Comparison of ENCODE assay signal across 14 mouse cellular contexts in the genomic region with DNA sequence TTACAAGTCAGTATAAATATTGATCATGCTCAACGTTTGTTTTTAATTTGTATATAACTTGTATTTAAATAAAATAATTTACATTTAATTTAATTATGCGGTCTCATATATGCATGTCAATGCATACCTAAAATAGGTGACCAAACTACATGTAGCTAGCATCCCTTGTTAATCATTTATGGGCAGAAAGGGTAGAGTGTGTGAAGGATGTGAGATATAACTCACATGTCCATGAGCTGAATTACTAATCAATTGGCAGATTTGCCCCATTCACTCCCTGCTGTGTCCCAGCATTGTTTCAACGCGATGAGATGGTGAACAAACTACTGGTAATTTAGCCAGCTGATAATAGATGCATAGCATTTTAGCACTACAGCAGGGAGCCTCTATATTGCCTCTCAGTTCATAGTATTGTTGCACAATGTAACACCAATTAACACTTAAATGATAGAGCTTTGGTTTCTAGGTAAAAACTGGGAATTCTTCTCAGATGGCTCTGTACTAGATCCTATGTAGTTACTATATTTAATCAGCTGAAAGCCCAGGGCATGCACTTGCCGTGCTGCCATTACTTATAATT.
"Had no signal": no experiment of that assay in that cellular context is flagged by ENCODE, and none has a peak within 500 bp of the region (broad histone marks: within the 10 kb centered on the region; RNA-seq: fewer than 3 reads in every experiment).

No protein-coding gene starts in this region.

- H3K4me1 ChIP-seq: kidney, embryonic 15.5 days; limb, embryonic 12.5 days; liver, embryonic 13.5 days; lung, embryonic 15.5 days; megakaryocyte, embryonic 14.5 days had no signal

- ATAC-seq: liver, postnatal 0 days; midbrain, embryonic 16.5 days had no signal

- H3K36me3 ChIP-seq: kidney, embryonic 15.5 days; limb, embryonic 12.5 days; liver, embryonic 13.5 days; lung, embryonic 15.5 days had no signal

- H3K27ac ChIP-seq: kidney, embryonic 15.5 days; limb, embryonic 12.5 days; liver, embryonic 13.5 days; lung, embryonic 15.5 days; macrophage; stomach, postnatal 0 days had no signal

- H3K9ac ChIP-seq: kidney, embryonic 15.5 days; limb, embryonic 12.5 days; liver, embryonic 13.5 days; liver, postnatal 0 days; lung, embryonic 15.5 days had no signal

- DNase-seq: kidney, postnatal 25 days; liver; liver, embryonic 13.5 days; liver, postnatal 0 days; lung, postnatal 14 days; thymus, postnatal 14 days had no signal

- H3K4me2 ChIP-seq: kidney, embryonic 15.5 days; limb, embryonic 12.5 days; liver, embryonic 13.5 days; lung, embryonic 15.5 days; midbrain, embryonic 11.5 days had no signal

- H3K27me3 ChIP-seq: kidney, embryonic 15.5 days; limb, embryonic 12.5 days; liver, embryonic 13.5 days; lung, embryonic 15.5 days; megakaryocyte, embryonic 14.5 days had no signal

- H3K9me3 ChIP-seq: kidney, embryonic 15.5 days; limb, embryonic 12.5 days; liver, embryonic 13.5 days; lung, embryonic 15.5 days; megakaryocyte, embryonic 14.5 days had no signal

- H3K4me3 ChIP-seq: kidney, embryonic 15.5 days; limb, embryonic 12.5 days; liver, embryonic 13.5 days; lung, embryonic 15.5 days; megakaryocyte, embryonic 14.5 days had no signal
